Mouse (Mus musculus) embryonic stem cell, embryonic (primary cell): ENCODE data around the gene Per1.

Experiments
- CTCF ChIA-PET, 4 experiments: fragments of 300-600 bp in 2 of 4; fragments of 350-600 bp in 2 of 4; sonication (Branson Sonifier 250); formaldehyde crosslinking; loops; one replicate each; lab custom pipeline; 2022; ENCODE audit warnings: inconsistent platforms in 2 of 4; lab: Charles Lee
- POLR2A ChIA-PET, 4 experiments: fragments of 300-600 bp in 2 of 4; fragments of 350-600 bp in 2 of 4; sonication (Branson Sonifier 250); formaldehyde crosslinking; loops; one replicate each; lab custom pipeline; 2022; ENCODE audit warnings: antibody characterized with exemption in 4 of 4, inconsistent platforms in 1 of 4; lab: Charles Lee

Per1 gene

DNA sequence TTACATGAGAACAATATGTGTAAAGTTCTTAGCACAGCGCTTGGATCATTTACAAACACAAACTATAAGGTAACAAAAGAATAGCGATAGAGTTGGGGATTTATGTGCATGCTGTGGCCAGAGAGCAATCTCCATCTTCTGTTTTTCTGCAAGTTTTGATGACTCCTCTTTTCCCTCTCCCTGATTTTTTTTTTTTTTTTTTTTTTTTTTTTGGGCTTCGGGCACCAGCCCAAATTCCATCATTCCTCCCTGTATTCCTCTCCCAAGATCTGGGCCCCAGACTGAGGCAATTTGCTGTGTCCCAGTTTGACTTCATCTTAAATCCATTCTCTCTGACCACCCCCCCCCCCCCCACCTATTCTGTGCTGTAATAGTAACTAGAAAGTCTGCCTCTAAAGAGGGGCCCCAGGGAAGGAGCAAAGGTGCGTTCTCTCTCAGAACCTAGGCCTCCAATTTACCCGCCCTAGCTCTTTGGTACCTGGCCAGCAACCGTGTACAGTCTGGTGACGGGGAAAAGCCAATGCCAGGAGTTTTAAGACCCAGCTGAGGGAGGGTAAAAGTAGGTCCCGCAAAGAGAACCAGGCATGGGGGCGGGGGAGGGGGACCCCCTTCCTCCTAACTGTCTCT lies 1.5 kb downstream of the Per1 start:
- ChIA-PET CTCF (interaction anchor here in 2 of 4 experiments (0.6 to 0.8 kb wide), 2 partner anchors 16 to 85 kb away, joined by 3 read pairs; no protein-coding TSS in a partner anchor), POLR2A (interaction anchor here in 3 of 4 experiments (0.7 to 19.7 kb wide), 24 partner anchors 9 to 781 kb away, joined by 3 to 547 read pairs (median 10); partner anchors contain the start of genes Tmem107 (in 3 of the 3), Borcs6 (in 2 of the 3), Hes7 (in 2 of the 3) and 9130213A22Rik (in 1 of the 3))

DNA sequence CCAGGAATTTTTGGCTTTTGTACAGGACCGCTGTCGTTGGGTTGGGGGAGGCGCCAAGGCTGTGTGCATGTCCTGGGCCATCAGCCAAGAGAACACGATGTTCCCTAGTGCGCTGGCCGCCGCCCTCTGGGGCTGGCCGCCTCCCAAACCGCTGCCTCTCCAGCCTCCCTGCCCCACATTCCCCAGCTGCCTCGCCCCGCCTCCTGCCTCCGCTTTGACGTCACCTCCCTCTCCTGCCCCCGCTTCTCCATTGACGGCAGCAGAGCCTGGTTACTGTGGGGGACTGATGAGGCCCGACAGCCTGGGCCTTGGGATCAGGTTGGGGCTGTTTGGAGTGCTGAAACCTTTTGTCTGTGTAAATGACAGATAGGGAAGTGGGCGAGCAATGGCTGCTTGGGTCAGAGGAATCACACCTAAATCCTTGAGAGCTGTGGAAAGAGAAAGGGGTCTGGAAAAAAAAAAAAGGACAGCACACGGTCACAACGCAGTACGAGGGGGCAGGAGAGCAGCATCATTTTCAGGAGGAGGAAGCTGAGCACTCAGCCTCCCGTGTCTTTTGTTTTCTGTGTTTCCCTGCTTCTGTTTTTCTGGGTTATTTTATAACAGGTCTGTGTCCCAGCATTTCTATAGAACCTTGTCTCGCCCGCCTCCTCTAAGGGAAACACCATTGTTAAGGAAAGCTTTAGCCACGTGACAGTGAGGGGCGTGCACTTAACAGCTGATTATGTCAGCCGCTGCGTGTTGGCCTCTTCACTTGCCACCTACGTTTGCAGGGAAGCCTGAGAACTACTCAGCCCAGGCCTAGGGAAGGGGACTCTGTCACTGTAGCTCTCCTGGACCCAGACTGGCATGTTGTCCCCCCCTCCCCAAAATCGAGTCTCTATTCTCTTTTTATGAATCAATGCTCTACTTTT lies 2.2 kb downstream of the Per1 start:
- CTCF ChIA-PET: interaction anchor here in 1 of 4 experiments (0.6 to 0.8 kb wide), 3 partner anchors 17 to 84 kb away, joined by 3 read pairs; no protein-coding TSS in a partner anchor

DNA sequence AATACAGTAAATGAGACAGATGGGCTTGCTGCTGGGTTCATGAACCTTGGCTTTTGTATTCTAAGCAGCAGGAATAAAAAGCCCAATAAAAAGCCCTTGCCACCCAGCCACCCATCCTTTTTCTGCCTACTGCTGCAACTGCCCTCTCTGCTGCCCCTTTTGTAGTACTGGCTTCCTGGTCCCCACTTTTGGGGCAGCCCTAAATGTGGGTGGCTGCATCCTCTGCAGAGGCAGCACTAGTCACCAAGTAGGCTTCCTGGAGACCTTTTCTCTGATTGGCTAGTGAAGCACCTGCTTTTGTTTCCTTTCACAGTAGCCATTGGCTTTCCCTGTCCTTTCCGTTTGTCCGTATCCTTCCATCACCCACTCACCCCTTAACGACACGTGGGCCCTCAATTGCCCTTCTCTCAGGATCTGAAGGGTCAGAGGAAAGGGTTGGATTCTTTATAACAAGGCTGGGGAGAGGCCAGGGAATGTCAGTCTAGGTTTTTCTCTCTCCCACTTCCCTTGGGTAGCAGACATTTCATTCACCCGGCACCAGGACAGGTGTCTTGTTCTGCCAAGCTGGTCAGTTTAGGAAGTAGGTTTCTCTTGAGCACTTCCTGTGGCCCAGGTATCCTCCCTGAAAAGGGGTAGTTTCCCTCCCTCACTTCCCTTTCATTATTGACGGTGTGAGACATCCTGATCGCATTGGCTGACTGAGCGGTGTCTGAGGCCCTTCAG lies 3.2 kb downstream of the Per1 start:
- ChIA-PET POLR2A (interaction anchor here (0.6 to 19.7 kb wide), 44 partner anchors 10 to 1775 kb away, joined by 3 to 547 read pairs (median 4); partner anchors contain the start of genes Tmem107 (in 3 of the 4), Borcs6 (in 2 of the 4), Hes7 (in 2 of the 4) and 9130213A22Rik (in 1 of the 4)), CTCF (interaction anchor here in 1 of 4 experiments (0.6 to 2.3 kb wide), 5 partner anchors 8 to 31 kb away, joined by 3 to 15 read pairs (median 3); no protein-coding TSS in a partner anchor)

More for the DNA sequence above, 2.2 kb downstream of the Per1 start:
- POLR2A ChIA-PET: interaction anchor here in 3 of 4 experiments (0.6 to 19.7 kb wide), 34 partner anchors 10 to 781 kb away, joined by 3 to 547 read pairs (median 4); partner anchors contain the start of genes Tmem107 (in 3 of the 3), Borcs6 (in 2 of the 3), Hes7 (in 2 of the 3) and 9130213A22Rik (in 1 of the 3)

DNA sequence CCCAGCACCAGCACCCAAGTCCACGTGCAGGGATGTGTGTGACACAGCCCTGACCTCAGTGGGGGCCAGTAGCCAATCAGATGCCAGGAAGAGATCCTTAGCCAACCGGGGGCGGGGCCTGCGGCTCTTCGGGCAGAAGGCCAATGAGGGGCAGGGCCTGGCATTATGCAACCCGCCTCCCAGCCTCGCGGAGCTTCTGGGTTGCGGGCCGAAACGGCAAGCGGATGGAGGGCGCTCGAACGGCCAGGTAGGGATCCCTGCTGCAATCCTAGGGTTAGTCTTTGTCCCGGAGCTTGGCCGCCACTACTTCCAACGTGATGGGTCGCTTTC lies 3.7 kb downstream of the Per1 start:
- ChIA-PET CTCF (interaction anchor here in 1 of 4 experiments (0.6 to 2.3 kb wide), 5 partner anchors 8 to 32 kb away, joined by 3 to 15 read pairs (median 3); no protein-coding TSS in a partner anchor), POLR2A (interaction anchor here (0.5 to 19.7 kb wide), 29 partner anchors 10 to 1774 kb away, joined by 3 to 417 read pairs (median 5); partner anchors contain the start of genes Tmem107 (in 3 of the 4), Borcs6 (in 2 of the 4), 9130213A22Rik (in 1 of the 4) and Aloxe3 (in 1 of the 4))

- ChIA-PET POLR2A (interaction anchor here (0.5 to 19.7 kb wide), 45 partner anchors 8 to 442 kb away, joined by 3 to 417 read pairs (median 4); partner anchors contain the start of genes Tmem107 (in 3 of the 4), Borcs6 (in 2 of the 4), 9130213A22Rik (in 1 of the 4) and Aloxe3 (in 1 of the 4)), CTCF (interaction anchor here in 1 of 4 experiments (0.6 to 2.3 kb wide), 7 partner anchors 7 to 195 kb away, joined by 3 to 15 read pairs (median 3); no protein-coding TSS in a partner anchor)
Measured at GRCm38 (mm10) chr11:69099177-69099914, 4.3 kb downstream of the Per1 start.

DNA sequence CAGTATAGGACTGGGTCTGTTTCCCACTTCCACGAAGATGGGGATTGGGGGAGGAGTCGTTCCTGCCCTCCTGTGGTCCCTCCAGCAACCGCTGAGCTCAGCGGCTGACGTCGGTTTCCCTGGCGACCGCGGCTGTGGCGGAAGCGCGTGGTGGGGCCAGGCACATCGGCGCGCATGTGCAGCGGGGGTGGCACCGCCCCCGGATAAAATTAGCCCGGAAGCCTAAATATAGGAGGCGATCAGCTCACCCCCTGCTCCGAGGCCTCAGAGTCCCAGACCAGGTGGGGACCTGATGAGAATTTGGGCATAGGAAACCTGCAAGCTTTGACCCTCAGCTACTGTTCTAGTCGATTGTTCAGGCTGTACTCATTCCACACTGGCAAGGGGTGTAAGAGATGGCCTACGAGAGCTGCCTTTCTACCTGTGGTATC lies 4.9 kb downstream of the Per1 start:
- ChIA-PET POLR2A (interaction anchor here (0.6 to 19.7 kb wide), 35 partner anchors 9 to 605 kb away, joined by 3 to 417 read pairs (median 5); partner anchors contain the start of genes Tmem107 (in 3 of the 4), Borcs6 (in 2 of the 4), 9130213A22Rik (in 1 of the 4) and Aloxe3 (in 1 of the 4)), CTCF (interaction anchor here in 2 of 4 experiments (0.6 to 2.3 kb wide), 6 partner anchors 9 to 447 kb away, joined by 3 to 15 read pairs (median 4); no protein-coding TSS in a partner anchor)

DNA sequence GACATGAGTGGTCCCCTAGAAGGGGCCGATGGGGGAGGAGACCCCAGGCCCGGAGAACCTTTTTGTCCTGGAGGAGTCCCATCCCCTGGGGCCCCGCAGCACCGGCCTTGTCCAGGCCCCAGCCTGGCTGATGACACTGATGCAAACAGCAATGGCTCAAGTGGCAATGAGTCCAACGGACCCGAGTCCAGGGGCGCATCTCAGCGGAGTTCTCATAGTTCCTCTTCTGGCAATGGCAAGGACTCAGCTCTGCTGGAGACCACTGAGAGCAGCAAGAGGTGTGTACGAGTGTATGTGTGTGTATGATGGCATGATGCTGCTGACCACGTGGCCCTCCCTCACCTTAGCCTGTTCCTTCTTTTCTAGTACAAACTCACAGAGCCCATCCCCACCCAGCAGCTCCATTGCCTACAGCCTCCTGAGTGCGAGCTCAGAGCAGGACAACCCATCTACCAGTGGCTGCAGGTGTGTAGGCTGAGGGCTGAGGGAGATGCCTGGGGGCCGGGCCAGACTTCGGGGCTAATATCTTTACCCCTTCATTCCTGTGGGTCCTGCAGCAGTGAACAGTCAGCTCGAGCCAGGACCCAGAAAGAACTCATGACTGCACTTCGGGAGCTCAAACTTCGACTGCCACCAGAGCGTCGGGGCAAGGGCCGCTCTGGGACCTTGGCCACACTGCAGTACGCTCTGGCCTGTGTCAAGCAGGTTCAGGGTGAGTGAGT lies 5.8 kb downstream of the Per1 start:
- POLR2A ChIA-PET: interaction anchor here in 3 of 4 experiments (0.5 to 19.7 kb wide), 23 partner anchors 9 to 604 kb away, joined by 3 to 417 read pairs (median 4); partner anchors contain the start of genes Tmem107 (in 3 of the 3), 9130213A22Rik (in 1 of the 3), Aloxe3 (in 1 of the 3) and Borcs6 (in 1 of the 3)
- CTCF ChIA-PET: interaction anchor here in 2 of 4 experiments (0.6 to 2.3 kb wide), 4 partner anchors 8 to 446 kb away, joined by 3 to 15 read pairs (median 8); no protein-coding TSS in a partner anchor

DNA sequence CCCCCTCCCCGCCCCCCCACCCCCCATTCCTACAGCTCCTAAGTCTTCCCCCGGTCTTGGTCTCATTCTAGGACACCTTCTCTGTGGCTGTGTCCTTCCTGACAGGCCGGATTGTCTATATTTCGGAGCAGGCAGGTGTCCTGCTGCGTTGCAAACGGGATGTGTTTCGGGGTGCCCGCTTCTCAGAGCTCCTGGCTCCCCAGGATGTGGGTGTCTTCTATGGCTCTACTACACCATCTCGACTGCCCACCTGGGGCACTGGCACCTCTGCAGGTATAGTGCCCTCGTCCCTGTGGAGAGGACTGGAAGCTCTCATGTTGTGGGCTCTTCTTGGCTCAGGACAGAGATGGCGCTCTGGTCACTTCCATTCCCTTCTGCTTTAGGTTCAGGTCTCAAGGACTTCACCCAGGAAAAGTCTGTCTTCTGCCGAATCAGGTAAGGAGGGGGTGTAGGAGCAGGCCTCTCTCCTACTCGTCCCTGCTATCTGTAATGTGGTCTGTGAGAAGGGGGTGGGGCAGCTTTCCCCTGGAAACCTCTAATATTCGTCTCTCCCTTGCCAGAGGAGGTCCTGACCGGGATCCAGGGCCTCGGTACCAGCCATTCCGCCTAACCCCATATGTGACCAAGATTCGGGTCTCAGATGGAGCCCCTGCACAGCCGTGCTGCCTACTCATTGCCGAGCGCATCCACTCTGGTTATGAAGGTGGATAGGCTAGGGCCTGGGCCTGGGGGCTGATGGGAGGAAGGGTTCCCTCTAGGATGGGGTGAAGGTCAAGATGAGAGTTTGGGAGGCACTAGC lies 6.8 kb downstream of the Per1 start:
- ChIA-PET CTCF (interaction anchor here in 2 of 4 experiments (0.6 to 1.5 kb wide), 2 partner anchors 9 to 49 kb away, joined by 3 to 6 read pairs; no protein-coding TSS in a partner anchor), POLR2A (interaction anchor here in 3 of 4 experiments (1.1 to 19.7 kb wide), 10 partner anchors 8 to 316 kb away, joined by 3 to 417 read pairs (median 29); partner anchors contain the start of genes Tmem107 (in 3 of the 3), 9130213A22Rik (in 1 of the 3) and Hes7 (in 1 of the 3))

GRCm38 (mm10) chr11:69102403-69102725 lies 7.3 kb downstream of the Per1 start:
- ChIA-PET CTCF (no interaction called here), POLR2A (interaction anchor here in 3 of 4 experiments (1.1 to 19.7 kb wide), 6 partner anchors 10 to 35 kb away, joined by 3 to 417 read pairs (median 133); partner anchors contain the start of genes Tmem107 (in 3 of the 3), 9130213A22Rik (in 1 of the 3) and Hes7 (in 1 of the 3))

GRCm38 (mm10) chr11:69103121-69103520 lies 8.1 kb downstream of the Per1 start:
- POLR2A ChIA-PET: interaction anchor here in 2 of 4 experiments (1.4 to 12.7 kb wide), 3 partner anchors 11 to 30 kb away, joined by 4 to 107 read pairs (median 12); partner anchors contain the start of gene Tmem107 (in 1 of the 2)
- CTCF ChIA-PET: no interaction called here

DNA sequence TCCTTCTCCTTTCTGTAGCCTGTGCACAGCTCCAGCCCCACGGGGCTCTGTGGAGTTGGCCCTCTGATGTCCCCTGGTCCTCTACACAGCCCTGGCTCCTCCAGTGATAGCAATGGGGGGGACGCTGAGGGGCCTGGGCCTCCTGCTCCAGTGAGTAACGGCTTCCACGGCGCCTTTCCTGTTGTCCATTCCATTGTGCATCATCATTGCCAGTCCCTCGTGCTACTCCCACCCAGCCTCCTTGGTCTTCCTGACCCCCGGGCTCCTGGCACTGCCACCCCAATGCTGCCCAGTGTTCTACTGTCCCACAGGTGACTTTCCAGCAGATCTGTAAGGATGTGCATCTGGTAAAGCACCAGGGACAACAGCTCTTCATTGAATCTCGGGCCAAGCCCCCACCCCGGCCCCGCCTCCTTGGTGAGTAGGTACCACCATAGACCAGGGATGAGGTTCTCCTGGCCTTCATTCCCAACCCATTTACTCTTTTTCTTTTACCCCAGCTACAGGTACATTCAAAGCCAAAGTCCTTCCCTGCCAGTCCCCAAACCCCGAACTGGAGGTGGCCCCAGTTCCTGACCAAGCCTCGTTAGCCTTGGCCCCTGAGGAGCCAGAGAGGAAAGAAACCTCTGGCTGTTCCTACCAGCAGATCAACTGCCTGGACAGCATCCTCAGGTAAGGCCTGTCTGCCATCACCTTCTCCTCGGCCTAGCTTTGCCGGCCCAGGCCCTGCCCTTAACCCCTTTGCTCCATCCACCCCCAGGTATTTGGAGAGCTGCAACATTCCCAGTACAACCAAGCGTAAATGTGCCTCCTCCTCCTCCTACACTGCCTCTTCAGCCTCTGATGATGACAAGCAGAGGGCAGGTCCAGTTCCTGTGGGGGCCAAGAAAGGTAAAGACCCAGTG lies 8.8 kb downstream of the Per1 start:
- CTCF ChIA-PET: no interaction called here
- POLR2A ChIA-PET: interaction anchor here in 2 of 4 experiments (0.8 to 12.7 kb wide), 5 partner anchors 9 to 38 kb away, joined by 3 to 107 read pairs (median 5); partner anchors contain the start of genes Per1 (in 1 of the 2) and Tmem107 (in 1 of the 2)

GRCm38 (mm10) chr11:69104487-69104886 lies 9.5 kb downstream of the Per1 start:
- ChIA-PET CTCF (no interaction called here), POLR2A (interaction anchor here in 2 of 4 experiments (0.8 to 12.7 kb wide), 5 partner anchors 10 to 38 kb away, joined by 3 to 107 read pairs (median 5); partner anchors contain the start of genes Per1 (in 1 of the 2) and Tmem107 (in 1 of the 2))

- ChIA-PET POLR2A (interaction anchor here in 2 of 4 experiments (1.0 to 19.2 kb wide), 5 partner anchors 11 to 38 kb away, joined by 3 to 269 read pairs (median 98); partner anchors contain the start of genes Per1 (in 2 of the 2), Tmem107 (in 1 of the 2) and Vamp2 (in 1 of the 2)), CTCF (no interaction called here)
Measured at GRCm38 (mm10) chr11:69105227-69105626, 10.2 kb downstream of the Per1 start.
